Mouse (Mus musculus) cerebellum, adult 9-10 months (tissue): ENCODE measurements at regions not wholly inside any gene's neighbourhood (a gene's known extent, or its start where the extent isn't known, plus 50 kb on each side); places are given as distances from the start of the nearest gene placed in this dataset.

Source experiments
- DNase-seq: peaks from one replicate; pipeline ENCODE4 v3.0.0; 2022

DNA sequence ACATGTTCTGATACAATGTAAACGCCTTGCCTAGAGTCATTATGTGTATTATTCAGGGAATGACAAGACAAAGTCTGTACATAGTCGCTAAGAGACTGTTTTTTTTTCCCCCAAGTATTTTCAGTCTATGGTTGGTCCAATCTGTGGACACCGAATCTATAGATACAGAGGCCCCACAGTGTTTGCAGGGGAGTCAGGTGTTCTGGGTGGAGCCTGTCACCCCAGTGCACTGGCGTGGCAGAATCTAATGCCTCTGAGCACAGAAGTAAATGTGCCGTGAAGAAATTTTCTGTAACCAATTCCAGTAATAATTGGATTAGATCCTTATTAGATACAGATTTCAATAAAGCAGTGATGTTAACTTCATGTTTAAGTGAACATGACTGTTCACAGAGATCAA lies 1130.1 kb upstream of the Gulo start:
- DNase-seq: no peak

DNA sequence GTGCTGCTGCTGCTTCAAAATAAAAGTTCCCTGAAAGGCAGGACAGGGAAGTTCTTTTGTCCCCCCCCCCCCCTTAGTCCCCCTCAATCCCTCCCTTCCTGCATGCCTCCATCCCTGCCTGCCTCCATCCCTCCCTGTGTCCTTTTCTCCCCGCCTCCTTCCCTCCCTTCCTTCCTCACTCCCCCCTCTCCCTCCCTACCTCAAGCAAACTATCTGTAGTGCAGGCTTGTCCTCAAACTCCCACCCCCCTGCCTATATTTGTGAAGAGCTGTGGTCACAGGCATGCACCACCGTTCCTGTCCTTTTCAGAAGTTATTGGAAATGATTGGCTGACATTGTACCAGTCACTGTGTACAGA lies 1127.1 kb upstream of the Gulo start:
- no peak for DNase-seq

DNA sequence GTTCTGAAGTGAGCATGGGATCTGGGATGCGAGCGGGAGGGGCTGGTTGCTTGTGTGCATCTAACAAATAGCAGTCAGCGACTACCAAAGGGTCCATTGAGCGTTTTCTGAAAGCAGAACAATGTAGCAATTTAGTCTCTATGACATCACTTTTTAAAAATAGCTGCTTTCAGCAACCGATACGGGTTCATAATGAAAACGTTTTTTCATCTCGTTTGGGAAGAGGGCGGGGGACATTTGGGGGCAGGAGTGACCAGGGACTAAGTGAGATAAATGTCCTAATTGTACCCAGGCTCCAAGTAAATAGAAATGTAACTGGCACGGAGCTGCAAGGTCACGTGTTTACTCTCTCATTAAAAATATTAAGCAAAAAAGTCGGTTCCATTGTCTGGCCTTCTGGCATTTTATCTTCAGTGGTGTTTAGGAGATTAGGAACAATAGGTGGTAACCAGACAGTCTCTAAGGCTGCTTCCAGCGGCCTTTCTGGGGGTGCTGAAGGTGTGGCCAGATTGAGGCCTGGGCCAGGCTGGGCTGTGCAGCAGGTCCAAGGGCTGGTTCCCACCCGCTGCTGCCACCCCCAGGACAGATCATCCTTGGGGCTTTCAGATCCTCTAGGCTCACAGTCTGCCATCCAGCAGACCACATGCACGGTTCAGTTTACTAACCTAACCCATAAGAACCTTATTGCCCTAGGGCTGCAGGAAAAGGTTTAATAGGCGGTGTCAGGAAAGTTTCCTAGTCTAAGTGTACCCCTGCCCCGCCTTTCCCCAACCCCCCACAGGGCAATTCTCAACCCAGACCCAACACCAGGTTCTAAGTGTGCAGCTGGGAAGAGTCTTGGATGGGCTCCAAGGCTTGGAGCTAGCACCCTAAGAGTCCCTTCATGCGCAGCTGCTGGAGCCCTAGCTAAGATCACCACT lies 1126.5 kb upstream of the Gulo start:
- peak; percentile 36 for DNase-seq

DNA sequence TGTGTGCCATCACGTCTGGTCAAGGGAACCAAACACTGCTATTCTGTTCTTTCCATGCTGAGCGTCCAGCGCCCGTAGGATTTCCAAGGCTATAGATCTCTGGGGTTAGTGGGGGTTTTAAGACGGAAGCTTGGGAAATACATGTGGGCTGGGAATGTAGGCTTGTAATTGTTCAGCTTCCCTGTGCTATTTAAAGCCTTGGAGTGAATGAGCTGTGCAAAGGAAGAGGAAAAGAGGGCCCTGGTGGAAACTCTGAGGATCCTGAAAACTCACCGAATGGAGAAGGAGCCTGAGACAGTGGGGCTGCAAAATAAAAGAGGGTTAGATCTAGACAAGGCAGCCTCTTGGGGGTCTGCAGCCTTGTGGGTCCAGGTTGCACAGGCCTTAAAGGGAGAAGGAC lies 1124.2 kb upstream of the Gulo start:
- DNase-seq: no peak

DNA sequence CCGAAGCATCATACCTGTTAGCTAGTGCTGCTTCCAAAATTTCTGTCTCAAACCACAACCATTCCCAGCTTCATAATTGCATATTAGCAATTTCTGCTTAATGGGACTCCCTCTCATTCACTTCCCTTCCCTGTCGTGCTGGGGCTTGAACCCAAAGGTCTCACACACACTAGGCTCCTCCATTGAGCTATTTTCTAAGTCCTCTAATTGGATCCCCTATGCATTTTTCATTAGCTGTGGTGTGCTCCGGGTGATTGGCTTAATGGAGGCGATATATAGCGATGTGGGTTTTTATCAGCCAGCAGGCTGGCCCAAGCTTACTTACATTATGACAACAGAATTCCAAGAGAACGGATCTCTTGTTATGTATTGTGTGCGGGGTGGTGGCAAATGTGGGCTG lies 1118.1 kb upstream of the Gulo start:
- no peak for DNase-seq

DNA sequence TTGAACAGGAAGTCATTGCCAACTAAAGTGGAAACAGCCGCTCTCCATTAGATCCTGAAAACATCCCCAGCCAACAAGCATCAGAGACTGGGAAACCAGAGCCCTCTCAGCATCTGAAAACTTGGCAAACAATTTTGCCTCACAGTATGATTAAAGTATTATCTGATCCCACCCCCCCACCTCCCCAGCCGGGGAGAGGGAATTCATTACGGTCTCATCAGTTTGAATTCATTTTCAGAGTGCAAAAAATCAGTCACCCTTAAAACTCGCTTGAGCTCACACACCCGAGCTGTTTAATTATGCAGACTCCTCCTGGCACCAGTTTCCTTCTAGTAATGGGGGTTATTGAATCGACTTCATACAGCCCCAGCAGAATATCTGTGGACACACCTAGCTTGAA lies 1117.2 kb upstream of the Gulo start:
- no peak for DNase-seq

DNA sequence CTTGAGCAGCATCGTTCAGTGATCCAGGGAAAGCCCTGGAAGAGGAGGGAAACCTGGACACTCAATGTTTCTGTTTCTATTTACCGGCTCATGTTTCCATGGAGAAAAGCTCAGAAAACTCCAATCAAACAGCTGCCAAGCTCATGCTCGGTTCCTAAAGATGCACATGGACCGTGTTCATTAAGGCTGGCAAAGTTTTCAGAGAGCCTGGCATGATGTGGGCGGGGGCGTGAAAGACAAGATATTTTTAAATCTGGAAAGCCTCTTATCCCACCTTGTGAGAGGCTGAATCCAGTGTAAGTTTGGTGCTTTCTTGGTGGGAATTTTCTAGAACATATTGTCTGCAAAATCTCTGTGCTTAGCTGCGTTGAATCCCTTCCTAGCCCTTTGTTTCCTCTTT lies 1114.3 kb upstream of the Gulo start:
- DNase-seq: no peak
